Mouse (Mus musculus): ENCODE measurements around the gene Rab30.

DNA sequence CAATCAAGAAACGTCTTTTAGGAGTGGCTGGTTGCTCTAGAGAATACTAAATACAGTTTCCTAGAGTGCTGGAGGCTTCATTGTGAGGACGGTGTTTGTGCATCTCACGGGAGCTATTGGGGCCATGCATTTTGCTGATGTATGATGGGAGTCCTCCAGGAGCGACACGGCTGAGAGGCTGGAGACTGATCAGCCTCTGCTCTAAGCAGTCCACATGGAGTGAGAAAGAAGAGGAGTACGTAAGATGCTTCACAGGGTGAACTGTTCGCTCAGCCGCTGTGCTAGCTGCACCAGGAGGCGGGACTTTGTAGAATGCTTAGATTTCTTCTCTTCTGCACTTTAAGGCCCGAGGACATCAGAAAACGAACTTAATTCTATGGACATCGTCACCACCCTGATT lies 34.7 kb upstream of the Rab30 start:
- TF ChIP-seq CTCF (IDR thresholded peaks at IDR 0.05; ENCODE audit: low read depth) (no peak), EP300 (IDR thresholded peaks at IDR 0.05; ENCODE audit: low read depth) (no peak)

Data from liver, postnatal 0 days (tissue).